Mouse (Mus musculus): ENCODE measurements around the gene Rab30. TPM values are rescaled to one million over a fixed set of nuclear protein-coding genes. Genes with fewer than 3 reads are reported as not detected.

The Rab30 gene
- 8.2 and 8.3 TPM in 2 replicates for polyA plus RNA-seq (2015; fragmentation: Nextera tagmentation; extraction: Ambion mirVana)

- Histone ChIP-seq H3K9me3 (replicated peaks) (no peaks in the 10 kb centered on the region), H3K4me1 (peaks cover 39% of the 10 kb centered on the region), H3K4me3 (replicated peaks) (peak within 1 kb of the TSS; percentile 83), H3K36me3 (peaks cover 17% of the 10 kb centered on the region), H3K9ac (peak within 1 kb of the TSS; percentile 90), H3K4me2 (peak within 1 kb of the TSS; percentile 94), H3K27ac (peak within 1 kb of the TSS; percentile 93), H3K27me3 (no peaks in the 10 kb centered on the region)
- peak; percentile 100 for ATAC-seq (replicated peaks; ENCODE audit: low FRiP score)
- WGBS = under 1% methylated on average over 38 of the region's 38 CpGs
Observed at GRCm38 (mm10) chr7:92741152-92741860, at the start of gene Rab30. Rab30 (plus strand) TSS chr7:92741603.

GRCm38 (mm10) chr7:92696395-92696794, 45.0 kb upstream of the Rab30 start:
- no peaks in the 10 kb centered on the region for H3K27me3 ChIP-seq
- WGBS = 82% methylated on average over 3 of the region's 3 CpGs
- no peak overlapping the region for H3K4me2 ChIP-seq
- no peaks in the 10 kb centered on the region for H3K36me3 ChIP-seq
- 0 out of 2 replicates have a peak, but pooled peaks cover 2% of the 10 kb centered on the region for H3K4me1 ChIP-seq
- no peak overlapping the region for H3K9ac ChIP-seq
- ATAC-seq (replicated peaks; ENCODE audit: low FRiP score) = 0 out of 2 replicates have a peak, but pooled peaks have one; percentile 29
- H3K9me3 ChIP-seq (replicated peaks) = no peaks in the 10 kb centered on the region
- H3K27ac ChIP-seq = no peak overlapping the region
- no peak overlapping the region for H3K4me3 ChIP-seq (replicated peaks)

GRCm38 (mm10) chr7:92698770-92699169, 42.6 kb upstream of the Rab30 start:
- no peak overlapping the region for H3K27ac ChIP-seq
- no peak for ATAC-seq (replicated peaks; ENCODE audit: low FRiP score)
- H3K27me3 ChIP-seq = no peaks in the 10 kb centered on the region

GRCm38 (mm10) chr7:92703661-92704060, 37.7 kb upstream of the Rab30 start:
- no peak for ATAC-seq (replicated peaks; ENCODE audit: low FRiP score)
- Histone ChIP-seq H3K4me3 (replicated peaks) (no peak overlapping the region), H3K27ac (no peak overlapping the region), H3K4me2 (no peak overlapping the region), H3K27me3 (no peaks in the 10 kb centered on the region), H3K4me1 (no peaks in the 10 kb centered on the region), H3K9ac (no peak overlapping the region), H3K36me3 (no peaks in the 10 kb centered on the region), H3K9me3 (replicated peaks) (no peaks in the 10 kb centered on the region)
- 88% methylated on average over 1 of the region's 1 CpGs for WGBS

More at GRCm38 (mm10) chr7:92698770-92699169, 42.6 kb upstream of the Rab30 start:
- Histone ChIP-seq H3K36me3 (no peaks in the 10 kb centered on the region), H3K4me1 (0 out of 2 replicates have a peak, but pooled peaks cover 2% of the 10 kb centered on the region), H3K9me3 (replicated peaks) (no peaks in the 10 kb centered on the region), H3K4me2 (no peak overlapping the region), H3K4me3 (replicated peaks) (no peak overlapping the region), H3K9ac (no peak overlapping the region)
- WGBS = 59% methylated on average over 5 of the region's 5 CpGs

GRCm38 (mm10) chr7:92705534-92705933, 35.9 kb upstream of the Rab30 start:
- no peak for ATAC-seq (replicated peaks; ENCODE audit: low FRiP score)
- WGBS = 70% methylated on average over 2 of the region's 2 CpGs
- H3K27ac ChIP-seq = no peak overlapping the region
- H3K27me3 ChIP-seq = no peaks in the 10 kb centered on the region
- H3K4me1 ChIP-seq = no peaks in the 10 kb centered on the region
- no peaks in the 10 kb centered on the region for H3K36me3 ChIP-seq
- no peak overlapping the region for H3K4me3 ChIP-seq (replicated peaks)
- H3K4me2 ChIP-seq = no peak overlapping the region
- no peaks in the 10 kb centered on the region for H3K9me3 ChIP-seq (replicated peaks)
- H3K9ac ChIP-seq = no peak overlapping the region

GRCm38 (mm10) chr7:92706711-92707110, 34.7 kb upstream of the Rab30 start:
- no peak for ATAC-seq (replicated peaks; ENCODE audit: low FRiP score)
- Histone ChIP-seq H3K36me3 (no peaks in the 10 kb centered on the region), H3K4me1 (no peaks in the 10 kb centered on the region), H3K9me3 (replicated peaks) (no peaks in the 10 kb centered on the region), H3K4me2 (no peak overlapping the region), H3K4me3 (replicated peaks) (no peak overlapping the region), H3K27me3 (no peaks in the 10 kb centered on the region), H3K9ac (no peak overlapping the region), H3K27ac (no peak overlapping the region)
- 75% methylated on average over 12 of the region's 12 CpGs for WGBS

GRCm38 (mm10) chr7:92709573-92709972, 31.8 kb upstream of the Rab30 start:
- H3K4me2 ChIP-seq = no peak overlapping the region
- H3K4me1 ChIP-seq = no peaks in the 10 kb centered on the region
- H3K4me3 ChIP-seq (replicated peaks) = no peak overlapping the region
- H3K27ac ChIP-seq = no peak overlapping the region
- ATAC-seq (replicated peaks; ENCODE audit: low FRiP score) = no peak
- H3K27me3 ChIP-seq = no peaks in the 10 kb centered on the region
- WGBS = 32% methylated on average over 2 of the region's 2 CpGs
- H3K36me3 ChIP-seq = no peaks in the 10 kb centered on the region
- no peak overlapping the region for H3K9ac ChIP-seq
- H3K9me3 ChIP-seq (replicated peaks) = no peaks in the 10 kb centered on the region

- H3K36me3 ChIP-seq = no peaks in the 10 kb centered on the region
- no peak overlapping the region for H3K27ac ChIP-seq
- no peaks in the 10 kb centered on the region for H3K27me3 ChIP-seq
- no peak overlapping the region for H3K4me2 ChIP-seq
- no peaks in the 10 kb centered on the region for H3K9me3 ChIP-seq (replicated peaks)
- no peaks in the 10 kb centered on the region for H3K4me1 ChIP-seq
- WGBS = 76% methylated on average over 3 of the region's 3 CpGs
- H3K4me3 ChIP-seq (replicated peaks) = no peak overlapping the region
- H3K9ac ChIP-seq = no peak overlapping the region
- no peak for ATAC-seq (replicated peaks; ENCODE audit: low FRiP score)
Observed at GRCm38 (mm10) chr7:92711593-92711992, 29.8 kb upstream of the Rab30 start.

- no peak overlapping the region for H3K4me3 ChIP-seq (replicated peaks)
- ATAC-seq (replicated peaks; ENCODE audit: low FRiP score) = no peak
- H3K4me1 ChIP-seq = no peaks in the 10 kb centered on the region
- 82% methylated on average over 1 of the region's 1 CpGs for WGBS
- no peaks in the 10 kb centered on the region for H3K27me3 ChIP-seq
- no peak overlapping the region for H3K9ac ChIP-seq
- no peaks in the 10 kb centered on the region for H3K36me3 ChIP-seq
- no peaks in the 10 kb centered on the region for H3K9me3 ChIP-seq (replicated peaks)
- no peak overlapping the region for H3K27ac ChIP-seq
- H3K4me2 ChIP-seq = no peak overlapping the region
Observed at GRCm38 (mm10) chr7:92715055-92715454, 26.3 kb upstream of the Rab30 start.

GRCm38 (mm10) chr7:92720156-92720905, 21.1 kb upstream of the Rab30 start:
- no peaks in the 10 kb centered on the region for H3K36me3 ChIP-seq
- no peak overlapping the region for H3K4me3 ChIP-seq (replicated peaks)
- no peaks in the 10 kb centered on the region for H3K4me1 ChIP-seq
- H3K27ac ChIP-seq = no peak overlapping the region
- H3K9ac ChIP-seq = no peak overlapping the region
- no peaks in the 10 kb centered on the region for H3K9me3 ChIP-seq (replicated peaks)
- H3K4me2 ChIP-seq = no peak overlapping the region
- 60% methylated on average over 3 of the region's 3 CpGs for WGBS
- no peaks in the 10 kb centered on the region for H3K27me3 ChIP-seq
- ATAC-seq (replicated peaks; ENCODE audit: low FRiP score) = no peak

GRCm38 (mm10) chr7:92723750-92724149, 17.7 kb upstream of the Rab30 start:
- H3K9me3 ChIP-seq (replicated peaks) = no peaks in the 10 kb centered on the region
- WGBS = 19% methylated on average over 3 of the region's 3 CpGs
- no peak for ATAC-seq (replicated peaks; ENCODE audit: low FRiP score)
- H3K36me3 ChIP-seq = no peaks in the 10 kb centered on the region
- no peak overlapping the region for H3K4me2 ChIP-seq
- no peak overlapping the region for H3K27ac ChIP-seq
- H3K9ac ChIP-seq = no peak overlapping the region
- H3K4me1 ChIP-seq = no peaks in the 10 kb centered on the region
- no peaks in the 10 kb centered on the region for H3K27me3 ChIP-seq
- H3K4me3 ChIP-seq (replicated peaks) = no peak overlapping the region

GRCm38 (mm10) chr7:92724261-92724660, 17.1 kb upstream of the Rab30 start:
- H3K9me3 ChIP-seq (replicated peaks) = no peaks in the 10 kb centered on the region
- no peak overlapping the region for H3K27ac ChIP-seq
- WGBS = 72% methylated on average over 4 of the region's 4 CpGs
- H3K9ac ChIP-seq = no peak overlapping the region
- no peaks in the 10 kb centered on the region for H3K36me3 ChIP-seq
- no peaks in the 10 kb centered on the region for H3K27me3 ChIP-seq
- H3K4me1 ChIP-seq = no peaks in the 10 kb centered on the region
- H3K4me3 ChIP-seq (replicated peaks) = no peak overlapping the region
- ATAC-seq (replicated peaks; ENCODE audit: low FRiP score) = no peak
- no peak overlapping the region for H3K4me2 ChIP-seq

All from kidney, embryonic 15.5 days (tissue).